8 mouse cellular contexts compared by ENCODE assay signal in the genomic region with DNA sequence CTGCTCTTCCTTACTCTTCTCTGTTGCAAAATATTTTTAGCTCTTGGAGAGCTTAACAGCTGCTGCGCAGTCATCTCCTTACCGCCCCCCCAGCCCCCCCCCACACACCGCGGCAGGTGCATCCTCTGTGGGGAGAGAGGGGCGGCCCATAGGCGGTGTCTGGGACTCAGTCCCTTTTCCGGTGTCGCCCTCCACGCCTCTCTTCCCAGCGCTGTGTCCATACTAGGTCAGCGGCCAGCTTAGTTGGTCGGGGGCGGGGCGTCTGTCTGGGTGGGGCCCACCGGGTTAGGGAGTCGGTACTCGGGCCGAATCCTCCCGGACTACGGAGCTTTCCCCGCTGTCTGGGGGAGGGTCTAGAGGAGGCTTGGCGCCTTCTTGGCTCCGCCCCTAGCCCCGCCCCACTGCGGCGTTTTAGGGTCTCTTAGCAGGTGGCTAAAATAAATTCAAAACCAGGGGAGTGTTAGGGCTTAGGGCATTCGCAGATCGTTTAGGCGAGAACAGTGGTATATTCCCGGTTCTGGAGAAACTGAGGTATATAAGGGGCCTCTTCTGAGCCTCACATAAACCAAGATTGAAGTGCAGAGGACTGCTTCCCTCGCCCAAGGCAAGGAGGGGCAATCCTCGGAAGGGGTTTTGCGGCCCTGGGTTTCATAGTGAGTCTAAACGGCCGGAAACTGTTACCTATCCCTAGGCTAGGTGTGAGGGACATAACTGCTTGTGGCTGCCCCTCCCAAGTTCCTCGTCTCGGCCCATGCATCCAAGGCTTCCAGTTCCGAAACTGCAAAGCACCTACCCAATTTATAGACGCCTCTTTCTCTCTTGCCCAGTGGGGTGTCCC. TPM values are rescaled to one million over a fixed set of nuclear protein-coding genes. Genes with fewer than 3 reads are reported as not detected.
DNase-seq lines count a peak whose midpoint lies in the region; ATAC-seq and TF ChIP-seq lines count a peak whose summit lies in the region.

No protein-coding gene starts in this region.

- H3K36me3 ChIP-seq in hindbrain, postnatal 0 days (ENCODE audit: insufficient read depth, low read length) = 0 out of 2 replicates have a peak, but pooled peaks cover 6% of the 10 kb centered on the region
- peaks cover 4% of the 10 kb centered on the region; the same call in 1 of the 2 replicates for H3K36me3 ChIP-seq in liver, embryonic 13.5 days

- peak overlapping the region; percentile 65 for H3K4me3 ChIP-seq in hindbrain, postnatal 0 days (ENCODE audit: low read length)
- peak overlapping the region; percentile 64 for H3K4me3 ChIP-seq in liver, embryonic 13.5 days (replicated peaks)

- intact Hi-C loops in gastrocnemius, postnatal 14 days (cut with DNase I; ENCODE audit: low total_unique reads) = no loop called here

- H3K9me3 ChIP-seq in hindbrain, postnatal 0 days (ENCODE audit: low read length) = no peaks in the 10 kb centered on the region
- no peaks in the 10 kb centered on the region for H3K9me3 ChIP-seq in liver, embryonic 13.5 days (replicated peaks)

- peak; percentile 73 for ATAC-seq in hindbrain, postnatal 0 days
- ATAC-seq in liver, embryonic 13.5 days (ENCODE audit: low read depth) = peak; percentile 38

- H3K27me3 ChIP-seq in hindbrain, postnatal 0 days (ENCODE audit: insufficient read depth, low read length) = no peaks in the 10 kb centered on the region
- peaks cover 60% of the 10 kb centered on the region for H3K27me3 ChIP-seq in liver, embryonic 13.5 days

- WGBS in hindbrain, postnatal 0 days = under 1% methylated on average over 39 of the region's 39 CpGs
- 1% methylated on average over 38 of the region's 39 CpGs for WGBS in liver, embryonic 13.5 days (ENCODE audit: insufficient replicate concordance)

- peak overlapping the region; percentile 89 for H3K27ac ChIP-seq in hindbrain, postnatal 0 days
- peak overlapping the region; percentile 60 for H3K27ac ChIP-seq in liver, embryonic 13.5 days

- peaks cover 4% of the 10 kb centered on the region; the same call in 1 of the 2 replicates for H3K4me1 ChIP-seq in hindbrain, postnatal 0 days (ENCODE audit: insufficient read depth, low read length)
- peaks cover 52% of the 10 kb centered on the region for H3K4me1 ChIP-seq in liver, embryonic 13.5 days (replicated peaks)

- TF ChIP-seq CTCF in hindbrain, postnatal 0 days (IDR thresholded peaks at IDR 0.05; ENCODE audit: low read depth) = no peak; the same call in 1 of the 2 replicates

- peak overlapping the region; percentile 79 for H3K9ac ChIP-seq in hindbrain, postnatal 0 days (replicated peaks; ENCODE audit: low read length)
- peak overlapping the region; percentile 65 for H3K9ac ChIP-seq in liver, embryonic 13.5 days

- DNase-seq in Muller cell, postnatal 12 days (ENCODE audit: inconsistent ontology term) = peak; percentile 58
- peak; percentile 62 for DNase-seq in cerebellum, adult 8-10 months
- DNase-seq in gastrocnemius, postnatal 14 days = peak; percentile 81
- DNase-seq in hindbrain, postnatal 0 days (ENCODE audit: low spot score) = peak; percentile 86
- DNase-seq in liver, embryonic 13.5 days = peak; percentile 40
- peak; percentile 57 to 71 for DNase-seq in natural killer cell, adult 2 months (ENCODE audit: low spot score in 2 of 2)
- peak; percentile 92 to 93 for DNase-seq in thymus, postnatal 10 days (ENCODE audit: low spot score in 2 of 2)
- DNase-seq in left cerebral cortex, adult 9 months (ENCODE audit: low spot score in 2 of 2) = no peak

- peak overlapping the region; percentile 100 for H3K4me2 ChIP-seq in hindbrain, postnatal 0 days (ENCODE audit: low read depth, low read length)
- H3K4me2 ChIP-seq in liver, embryonic 13.5 days = peak overlapping the region; percentile 91

RNA-seq across cellular contexts. Expression of gene Rasgrp2, which starts 0.5 kb away (rescaled TPM):
- 10 to 100 TPM; 24.0 to 37.6 TPM for total RNA-seq in gastrocnemius, postnatal 14 days (2021)
- 250 and 283 TPM in 2 replicates for total RNA-seq in hindbrain, postnatal 0 days (2014; rRNA removed)
- 230 and 252 TPM in 2 replicates for polyA plus RNA-seq in hindbrain, postnatal 0 days (2015; fragmentation: Nextera tagmentation; extraction: Ambion mirVana)
- polyA plus RNA-seq in liver, embryonic 13.5 days (2015; fragmentation: Nextera tagmentation; extraction: Ambion mirVana) = 77.2 and 85.3 TPM in 2 replicates

RNA-seq across cellular contexts. Expression of gene Pygm, which starts 14.5 kb away (rescaled TPM):
- 1,000 to 10,000 TPM; 4,021 to 4,833 TPM for total RNA-seq in gastrocnemius, postnatal 14 days (2021)
- total RNA-seq in hindbrain, postnatal 0 days (2014; rRNA removed) = 11.9 and 18.3 TPM in 2 replicates
- polyA plus RNA-seq in hindbrain, postnatal 0 days (2015; fragmentation: Nextera tagmentation; extraction: Ambion mirVana) = 10.4 and 12.6 TPM in 2 replicates
- polyA plus RNA-seq in liver, embryonic 13.5 days (2015; fragmentation: Nextera tagmentation; extraction: Ambion mirVana) = 2.7 and 2.9 TPM in 2 replicates

RNA-seq across cellular contexts. Expression of gene Nrxn2, which starts 19.9 kb away (rescaled TPM):
- total RNA-seq in gastrocnemius, postnatal 14 days (2021) = 1 to 10 TPM; 1.5 to 2.9 TPM
- total RNA-seq in hindbrain, postnatal 0 days (2014; rRNA removed) = 355 and 426 TPM in 2 replicates
- 54.4 and 60.4 TPM in 2 replicates for polyA plus RNA-seq in hindbrain, postnatal 0 days (2015; fragmentation: Nextera tagmentation; extraction: Ambion mirVana)
- 0.48 and 0.54 TPM in 2 replicates for polyA plus RNA-seq in liver, embryonic 13.5 days (2015; fragmentation: Nextera tagmentation; extraction: Ambion mirVana)

RNA-seq across cellular contexts. Expression of gene Sf1, which starts 35.2 kb away (rescaled TPM):
- total RNA-seq in gastrocnemius, postnatal 14 days (2021) = 10 to 100 TPM; 75.1 to 80.9 TPM
- total RNA-seq in hindbrain, postnatal 0 days (2014; rRNA removed) = 89.0 and 89.4 TPM in 2 replicates
- polyA plus RNA-seq in hindbrain, postnatal 0 days (2015; fragmentation: Nextera tagmentation; extraction: Ambion mirVana) = 80.2 and 84.9 TPM in 2 replicates
- polyA plus RNA-seq in liver, embryonic 13.5 days (2015; fragmentation: Nextera tagmentation; extraction: Ambion mirVana) = 68.4 and 92.3 TPM in 2 replicates

RNA-seq across cellular contexts. Expression of gene Map4k2, which starts 57.7 kb away (rescaled TPM):
- 10 to 100 TPM in 1 of 2 experiments, 1 to 10 TPM in 1; 9.5 to 14.4 TPM for total RNA-seq in gastrocnemius, postnatal 14 days (2021)
- total RNA-seq in hindbrain, postnatal 0 days (2014; rRNA removed) = 102 TPM in 2 replicates
- polyA plus RNA-seq in hindbrain, postnatal 0 days (2015; fragmentation: Nextera tagmentation; extraction: Ambion mirVana) = 18.6 and 21.4 TPM in 2 replicates
- polyA plus RNA-seq in liver, embryonic 13.5 days (2015; fragmentation: Nextera tagmentation; extraction: Ambion mirVana) = 4.5 and 5.8 TPM in 2 replicates

Comparison
In these comparisons a context has a peak if more than half of its experiments do, and no peak if none do; other contexts are left out.
1. DNase-seq: peak in Muller cell, postnatal 12 days (single experiment), cerebellum, adult 8-10 months (single experiment), gastrocnemius, postnatal 14 days (single experiment), hindbrain, postnatal 0 days (single experiment), liver, embryonic 13.5 days (single experiment), natural killer cell, adult 2 months (2 of 2) and thymus, postnatal 10 days (2 of 2); none in left cerebral cortex, adult 9 months (0 of 2).
2. RNA of gene Pygm, which starts 14.5 kb away (total RNA-seq): 4,021 to 4,833 TPM in gastrocnemius, postnatal 14 days; 11.9 to 18.3 TPM in hindbrain, postnatal 0 days; every median in the first group is over 100 times any median in the second.
3. RNA of gene Nrxn2, which starts 19.9 kb away (total RNA-seq): 355 to 426 TPM in hindbrain, postnatal 0 days; 1.5 to 2.9 TPM in gastrocnemius, postnatal 14 days; every median in the first group is over 10 times any median in the second.